Mouse (Mus musculus): ENCODE measurements around the gene Dusp7. TPM values are rescaled to one million over a fixed set of nuclear protein-coding genes. Genes with fewer than 3 reads are reported as not detected.

Dusp7 gene
- polyA plus RNA-seq (2016; fragmentation: Nextera tagmentation; extraction: Ambion mirVana), result 16.9 and 20.1 TPM in 2 replicates

- peak; percentile 79 for ATAC-seq (ENCODE audit: insufficient number of reproducible peaks, low FRiP score)
- peaks cover 54% of the 10 kb centered on the region for H3K4me1 ChIP-seq (replicated peaks)
These were observed at the start of gene Dusp7 for GRCm38 (mm10) chr9:106368112-106368717. Dusp7 (plus strand) TSS chr9:106368632.

GRCm38 (mm10) chr9:106319095-106319494 is 49.3 kb upstream of the Dusp7 start:
- peak; percentile 53; the same call in 1 of the 2 replicates for ATAC-seq (ENCODE audit: insufficient number of reproducible peaks, low FRiP score)
- H3K9me3 ChIP-seq (replicated peaks), result no peaks in the 10 kb centered on the region
- no peaks in the 10 kb centered on the region for H3K27me3 ChIP-seq (replicated peaks)
- no peak overlapping the region for H3K9ac ChIP-seq
- no peak overlapping the region for H3K4me3 ChIP-seq
- 18% methylated on average over 2 of the region's 2 CpGs for WGBS
- no peak overlapping the region for H3K4me2 ChIP-seq
- H3K4me1 ChIP-seq (replicated peaks), result peaks cover 32% of the 10 kb centered on the region
- H3K27ac ChIP-seq (ENCODE audit: poor library complexity, severe bottlenecking), result peak overlapping the region; percentile 52; the same call in 1 of the 2 replicates
- 0 out of 2 replicates have a peak, but pooled peaks cover 4% of the 10 kb centered on the region for H3K36me3 ChIP-seq

More at GRCm38 (mm10) chr9:106368112-106368717, at the start of gene Dusp7:
- Histone ChIP-seq H3K9me3 (replicated peaks) (no peaks in the 10 kb centered on the region), H3K4me3 (peak within 1 kb of the TSS; percentile 80), H3K27ac (ENCODE audit: poor library complexity, severe bottlenecking) (peak within 1 kb of the TSS; percentile 92), H3K4me2 (peak within 1 kb of the TSS; percentile 94), H3K9ac (peak within 1 kb of the TSS; percentile 91), H3K36me3 (peaks cover 21% of the 10 kb centered on the region), H3K27me3 (replicated peaks) (no peaks in the 10 kb centered on the region)
- WGBS, result under 1% methylated on average over 57 of the region's 57 CpGs

- Histone ChIP-seq H3K36me3 (no peaks in the 10 kb centered on the region), H3K27ac (ENCODE audit: poor library complexity, severe bottlenecking) (no peak overlapping the region)
- WGBS, result 97% methylated on average over 3 of the region's 3 CpGs
These were observed 45.9 kb upstream of the Dusp7 start for GRCm38 (mm10) chr9:106322497-106322896.

DNA sequence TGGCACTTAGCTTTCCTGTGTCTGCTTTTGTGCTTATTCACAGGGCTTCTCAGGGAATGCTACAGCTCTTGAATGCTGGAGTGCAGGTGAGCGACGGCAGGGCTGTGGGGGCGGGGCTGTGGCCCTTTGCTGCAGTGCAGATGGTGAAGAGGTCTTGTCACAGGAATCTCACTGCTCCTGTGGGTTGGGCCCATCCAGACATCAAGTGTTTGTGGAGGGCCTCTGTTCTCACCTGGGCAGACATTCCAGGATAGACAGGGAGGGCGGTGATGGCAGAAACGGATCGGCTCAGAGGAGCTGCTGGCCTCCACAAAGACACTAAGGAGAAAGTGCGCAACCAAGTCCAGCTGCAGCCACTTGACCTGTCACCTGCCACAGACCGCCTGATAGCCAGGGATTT is 42.2 kb upstream of the Dusp7 start:
- Histone ChIP-seq H3K4me2 (no peak overlapping the region), H3K9me3 (replicated peaks) (no peaks in the 10 kb centered on the region), H3K27ac (ENCODE audit: poor library complexity, severe bottlenecking) (no peak overlapping the region), H3K36me3 (peaks cover 4% of the 10 kb centered on the region), H3K9ac (no peak overlapping the region), H3K27me3 (replicated peaks) (no peaks in the 10 kb centered on the region), H3K4me1 (replicated peaks) (peaks cover 11% of the 10 kb centered on the region), H3K4me3 (no peak overlapping the region)
- WGBS, result 61% methylated on average over 8 of the region's 8 CpGs
- no peak for ATAC-seq (ENCODE audit: insufficient number of reproducible peaks, low FRiP score)

More at GRCm38 (mm10) chr9:106322497-106322896, 45.9 kb upstream of the Dusp7 start:
- Histone ChIP-seq H3K4me1 (replicated peaks) (peaks cover 26% of the 10 kb centered on the region), H3K9ac (no peak overlapping the region), H3K27me3 (replicated peaks) (no peaks in the 10 kb centered on the region), H3K9me3 (replicated peaks) (no peaks in the 10 kb centered on the region), H3K4me2 (no peak overlapping the region), H3K4me3 (no peak overlapping the region)
- no peak for ATAC-seq (ENCODE audit: insufficient number of reproducible peaks, low FRiP score)

DNA sequence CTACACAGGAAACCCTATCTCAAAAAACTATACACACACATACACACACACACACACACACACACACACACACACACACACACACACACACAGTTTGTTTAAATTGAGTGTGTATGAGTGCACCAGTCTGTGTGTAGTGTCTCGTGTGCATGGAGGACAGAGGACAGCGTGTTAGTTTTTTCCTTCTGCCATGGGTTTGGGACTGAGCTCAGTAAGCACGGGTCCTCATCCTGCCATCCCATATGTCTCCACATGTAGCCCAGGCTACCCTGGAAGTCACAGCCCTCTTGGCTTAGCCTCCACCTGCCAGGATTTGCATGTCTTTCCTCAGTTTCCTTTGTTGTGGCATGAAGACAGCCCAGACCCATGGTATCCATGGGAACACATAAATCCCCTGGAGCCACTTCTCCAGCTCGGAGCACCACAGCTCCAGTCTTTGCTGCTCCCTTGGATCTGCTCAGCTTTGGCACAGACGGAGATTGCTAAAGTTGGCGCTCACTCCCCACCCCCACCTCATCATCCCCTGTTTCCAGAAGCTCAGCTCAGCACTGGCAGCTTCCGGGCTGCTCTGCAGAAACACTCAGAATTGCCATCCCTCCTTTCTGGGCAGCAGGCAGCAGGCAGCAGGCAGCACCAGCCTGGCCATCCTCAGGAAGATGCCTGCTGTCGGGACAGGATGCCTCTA is 41.2 kb upstream of the Dusp7 start:
- peaks cover 11% of the 10 kb centered on the region for H3K4me1 ChIP-seq (replicated peaks)
- WGBS, result 83% methylated on average over 8 of the region's 8 CpGs
- no peak overlapping the region for H3K4me3 ChIP-seq
- no peaks in the 10 kb centered on the region for H3K9me3 ChIP-seq (replicated peaks)
- no peak for ATAC-seq (ENCODE audit: insufficient number of reproducible peaks, low FRiP score)
- H3K4me2 ChIP-seq, result no peak overlapping the region
- H3K36me3 ChIP-seq, result peaks cover 4% of the 10 kb centered on the region
- no peaks in the 10 kb centered on the region for H3K27me3 ChIP-seq (replicated peaks)
- H3K27ac ChIP-seq (ENCODE audit: poor library complexity, severe bottlenecking), result no peak overlapping the region
- no peak overlapping the region for H3K9ac ChIP-seq

DNA sequence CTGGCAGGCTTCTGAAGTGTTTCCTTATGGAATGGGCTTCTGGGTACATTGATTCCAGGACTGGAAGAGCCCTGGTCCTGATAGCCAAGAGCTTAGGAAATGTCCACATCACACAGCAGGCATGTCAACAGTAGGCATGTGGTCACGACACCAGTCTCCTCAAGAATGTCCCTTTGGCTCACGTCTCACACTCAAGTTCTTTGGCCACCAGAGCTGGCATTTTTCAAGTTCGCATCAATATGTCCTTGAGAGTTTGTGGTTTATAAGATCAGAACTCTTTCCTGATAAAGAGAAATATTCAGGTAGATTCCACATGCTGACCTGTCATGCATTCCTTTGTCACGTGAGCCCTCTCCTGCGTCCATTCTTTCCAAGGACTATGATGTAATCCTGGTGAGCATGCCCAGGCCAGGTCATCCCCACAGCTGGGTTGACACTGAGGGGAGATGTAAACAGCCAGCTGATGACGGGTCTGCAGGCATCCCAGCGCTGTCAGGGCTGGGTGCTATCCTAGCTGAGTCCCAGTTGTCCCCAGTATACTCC is 40.3 kb upstream of the Dusp7 start:
- Histone ChIP-seq H3K27me3 (replicated peaks) (no peaks in the 10 kb centered on the region), H3K9ac (no peak overlapping the region)

GRCm38 (mm10) chr9:106328772-106329511 is 39.5 kb upstream of the Dusp7 start:
- H3K9ac ChIP-seq, result no peak overlapping the region
- H3K9me3 ChIP-seq (replicated peaks), result no peaks in the 10 kb centered on the region
- 74% methylated on average over 5 of the region's 5 CpGs for WGBS
- peaks cover 4% of the 10 kb centered on the region for H3K36me3 ChIP-seq
- ATAC-seq (ENCODE audit: insufficient number of reproducible peaks, low FRiP score), result no peak
- H3K27me3 ChIP-seq (replicated peaks), result no peaks in the 10 kb centered on the region
- no peak overlapping the region for H3K4me2 ChIP-seq
- H3K4me3 ChIP-seq, result no peak overlapping the region
- H3K4me1 ChIP-seq (replicated peaks), result peaks cover 11% of the 10 kb centered on the region; the same call in 1 of the 2 replicates
- H3K27ac ChIP-seq (ENCODE audit: poor library complexity, severe bottlenecking), result no peak overlapping the region

More for the DNA sequence above, 40.3 kb upstream of the Dusp7 start:
- 68% methylated on average over 7 of the region's 7 CpGs for WGBS
- peaks cover 4% of the 10 kb centered on the region for H3K36me3 ChIP-seq
- ATAC-seq (ENCODE audit: insufficient number of reproducible peaks, low FRiP score), result peak; percentile 52; the same call in 1 of the 2 replicates
- no peak overlapping the region for H3K4me3 ChIP-seq
- peaks cover 11% of the 10 kb centered on the region; the same call in 1 of the 2 replicates for H3K4me1 ChIP-seq (replicated peaks)
- H3K27ac ChIP-seq (ENCODE audit: poor library complexity, severe bottlenecking), result no peak overlapping the region
- no peaks in the 10 kb centered on the region for H3K9me3 ChIP-seq (replicated peaks)
- no peak overlapping the region for H3K4me2 ChIP-seq

DNA sequence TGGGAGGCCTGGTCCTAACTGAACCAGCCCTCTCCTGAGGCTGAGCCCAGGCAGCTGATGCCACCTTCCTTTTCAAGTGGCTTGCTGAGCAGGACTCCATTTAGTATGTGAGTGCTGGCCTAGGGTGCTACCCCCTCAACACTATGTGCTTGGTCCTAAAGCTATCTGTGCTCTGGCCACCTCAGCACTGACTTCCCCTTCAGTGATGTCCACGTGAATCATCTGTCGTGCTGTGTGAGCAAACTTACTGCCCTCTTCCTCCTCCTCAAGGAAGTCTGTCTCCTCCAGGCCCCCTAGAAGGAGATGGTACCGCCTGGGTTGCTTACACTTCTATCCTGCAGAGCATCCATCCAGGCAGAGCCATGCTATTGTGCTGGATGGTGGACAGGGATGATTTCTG is 35.7 kb upstream of the Dusp7 start:
- Histone ChIP-seq H3K27me3 (replicated peaks) (no peaks in the 10 kb centered on the region), H3K4me1 (replicated peaks) (peaks cover 21% of the 10 kb centered on the region), H3K9ac (no peak overlapping the region), H3K27ac (ENCODE audit: poor library complexity, severe bottlenecking) (no peak overlapping the region), H3K4me3 (no peak overlapping the region), H3K36me3 (peaks cover 4% of the 10 kb centered on the region), H3K9me3 (replicated peaks) (no peaks in the 10 kb centered on the region), H3K4me2 (no peak overlapping the region)
- WGBS, result 64% methylated on average over 3 of the region's 3 CpGs
- no peak for ATAC-seq (ENCODE audit: insufficient number of reproducible peaks, low FRiP score)

DNA sequence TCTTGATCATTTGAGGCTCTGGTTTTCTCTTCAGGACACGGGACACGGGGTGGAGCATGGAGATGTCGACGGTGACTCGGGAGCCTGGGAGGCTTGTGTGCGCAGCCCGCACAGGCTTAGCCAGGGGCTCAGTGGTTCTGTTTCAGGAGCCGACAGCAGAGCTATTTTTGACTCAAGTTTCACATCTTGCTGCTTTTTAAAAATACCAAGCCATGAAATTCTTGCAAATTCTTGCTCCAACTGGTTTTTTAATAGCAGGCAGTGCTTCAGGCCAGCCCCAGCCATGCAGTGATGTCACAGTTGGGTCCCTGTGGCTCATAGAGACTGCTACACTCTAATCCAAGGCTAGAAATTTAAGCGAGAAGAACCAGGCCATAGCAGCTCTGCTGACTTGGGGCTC is 30.8 kb upstream of the Dusp7 start:
- peaks cover 47% of the 10 kb centered on the region for H3K4me1 ChIP-seq (replicated peaks)
- no peak overlapping the region for H3K4me2 ChIP-seq

DNA sequence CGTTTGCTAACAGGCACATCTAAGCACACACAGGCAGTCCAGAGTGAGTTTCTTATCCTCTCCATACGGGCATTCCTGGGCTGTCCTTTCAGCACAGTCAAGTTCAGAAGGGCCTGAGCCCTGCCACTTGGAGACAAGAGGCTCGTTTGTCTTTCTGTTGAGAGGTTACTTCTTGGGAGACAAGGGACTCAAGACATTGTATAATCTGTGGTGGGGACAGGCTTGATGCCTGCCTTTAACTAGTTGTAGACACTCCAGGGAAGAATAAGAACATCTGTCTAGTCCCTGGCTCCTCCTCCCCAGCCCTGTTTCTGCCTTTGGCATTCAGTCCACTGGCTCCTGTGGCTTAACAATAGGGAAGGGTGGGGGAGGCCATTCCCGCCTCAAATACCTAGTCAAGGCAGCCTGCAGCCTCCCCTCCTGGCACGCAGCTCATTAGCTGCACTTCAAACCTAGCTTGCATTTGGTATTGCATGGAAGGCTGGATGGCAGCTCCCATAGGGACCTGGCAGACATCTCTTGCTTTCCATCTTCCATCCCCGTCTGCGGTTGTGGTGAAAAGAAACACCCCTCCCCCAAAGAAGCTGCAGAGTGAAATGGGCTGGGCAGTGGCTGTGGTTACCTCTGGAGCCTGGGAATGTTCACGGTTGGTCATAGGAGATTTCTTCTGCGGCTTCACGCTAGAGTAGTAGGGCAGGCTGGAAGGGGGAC is 29.8 kb upstream of the Dusp7 start:
- peak overlapping the region; percentile 12; the same call in 1 of the 2 replicates for H3K27ac ChIP-seq (ENCODE audit: poor library complexity, severe bottlenecking)
- 0 out of 2 replicates have a peak overlapping the region, but pooled peaks have one; percentile 3 for H3K9ac ChIP-seq
- no peak overlapping the region for H3K4me3 ChIP-seq
- H3K9me3 ChIP-seq (replicated peaks), result no peaks in the 10 kb centered on the region
- 0 out of 2 replicates have a peak, but pooled peaks have one; percentile 20 for ATAC-seq (ENCODE audit: insufficient number of reproducible peaks, low FRiP score)
- H3K27me3 ChIP-seq (replicated peaks), result no peaks in the 10 kb centered on the region
- H3K4me1 ChIP-seq (replicated peaks), result peaks cover 47% of the 10 kb centered on the region
- WGBS, result 24% methylated on average over 10 of the region's 10 CpGs
- H3K4me2 ChIP-seq, result peak overlapping the region; percentile 1; the same call in 1 of the 2 replicates
- no peaks in the 10 kb centered on the region; the same call in 1 of the 2 replicates for H3K36me3 ChIP-seq

More for the DNA sequence above, 30.8 kb upstream of the Dusp7 start:
- H3K27ac ChIP-seq (ENCODE audit: poor library complexity, severe bottlenecking), result peak overlapping the region; percentile 12; the same call in 1 of the 2 replicates
- no peak overlapping the region for H3K9ac ChIP-seq
- H3K27me3 ChIP-seq (replicated peaks), result no peaks in the 10 kb centered on the region
- no peaks in the 10 kb centered on the region; the same call in 1 of the 2 replicates for H3K36me3 ChIP-seq
- H3K9me3 ChIP-seq (replicated peaks), result no peaks in the 10 kb centered on the region
- H3K4me3 ChIP-seq, result no peak overlapping the region
- WGBS, result 61% methylated on average over 9 of the region's 9 CpGs
- ATAC-seq (ENCODE audit: insufficient number of reproducible peaks, low FRiP score), result no peak

Data from heart, embryonic 12.5 days (tissue).